Mouse (Mus musculus) MEL (cell line): ENCODE results near the gene Rhbdl1.

Experiments used
- BHLHE40 ChIP-seq: IDR thresholded peaks from 2 replicates; pipeline ENCODE4 v1.6.1; 2012; ENCODE audit warnings: low read depth, mild to moderate bottlenecking, inconsistent platforms, low read length, improper control_type of control experiment, borderline replicate concordance
- CTCF ChIP-seq, 3 experiments: IDR thresholded peaks in 2 of 3; conservative IDR thresholded peaks in 1 of 3; 2 replicates each; pipeline ENCODE4 v1.5.1; 2011 to 2012; ENCODE audit warnings: low read length in 3 of 3, low read depth in 2 of 3, mild to moderate bottlenecking in 2 of 3, improper control_type of control experiment in 1 of 3, inconsistent platforms in 1 of 3, mixed read lengths in 1 of 3, moderate library complexity in 1 of 3; ENCODE audit not compliant: control insufficient read depth in 1 of 3, insufficient read depth in 1 of 3, poor library complexity in 1 of 3, severe bottlenecking in 1 of 3
- EP300 ChIP-seq, 2 experiments: IDR thresholded peaks; 2 replicates each; pipeline ENCODE4 v1.6.1; 2011; ENCODE audit warnings: improper control_type of control experiment in 2 of 2, low read length in 2 of 2, low read depth in 1 of 2, mild to moderate bottlenecking in 1 of 2
- MAX ChIP-seq: IDR thresholded peaks from 2 replicates; pipeline ENCODE4 v1.6.1; 2011; ENCODE audit warnings: low read length, improper control_type of control experiment
- POLR2A ChIP-seq, 2 experiments: IDR thresholded peaks; 2 replicates each; pipeline ENCODE4 v1.6.1; 2011 to 2012; ENCODE audit warnings: low read length in 2 of 2, mild to moderate bottlenecking in 2 of 2, control low read depth in 1 of 2, improper control_type of control experiment in 1 of 2, low read depth in 1 of 2, moderate library complexity in 1 of 2; ENCODE audit not compliant: control insufficient read depth in 1 of 2, insufficient read depth in 1 of 2, poor library complexity in 1 of 2
- TBP ChIP-seq: IDR thresholded peaks from 2 replicates; pipeline ENCODE4 v1.8.0; 2011; ENCODE audit warnings: low read depth, low read length, improper control_type of control experiment
- ZKSCAN1 ChIP-seq: IDR thresholded peaks from 2 replicates; pipeline ENCODE4 v1.6.1; 2012; ENCODE audit warnings: low read depth, mild to moderate bottlenecking, inconsistent platforms, low read length, improper control_type of control experiment, moderate library complexity
- ZMIZ1 ChIP-seq: IDR thresholded peaks from 2 replicates; pipeline ENCODE4 v1.6.1; 2012; ENCODE audit warnings: low read depth, mild to moderate bottlenecking, inconsistent platforms, low read length, improper control_type of control experiment, moderate library complexity

GRCm38 (mm10) chr17:25844396-25844901 is 7.4 kb upstream of the Rhbdl1 start, which contains the start of gene Rhot2:
- TF ChIP-seq POLR2A (IDR thresholded peaks at IDR 0.05; ENCODE audit: control insufficient read depth in 1 of 2, insufficient read depth in 1 of 2, low read depth in 1 of 2, low read length in 2 of 2, poor library complexity in 1 of 2) (peak; percentile 90 to 93), MAX (no peak), ZKSCAN1 (no peak), CTCF (IDR thresholded peaks at IDR 0.05 in 2 of 3, conservative IDR thresholded peaks at IDR 0.05 in 1 of 3; ENCODE audit: control insufficient read depth in 1 of 3, insufficient read depth in 1 of 3, low read depth in 2 of 3, low read length in 3 of 3, poor library complexity in 1 of 3, severe bottlenecking in 1 of 3) (peak in 1 of 3 experiments; percentile 29; a peak in 2 of 6 replicates), ZMIZ1 (peak; percentile 82), TBP (peak; percentile 77), EP300 (IDR thresholded peaks at IDR 0.05; ENCODE audit: low read depth in 1 of 2, low read length in 2 of 2) (0 out of 4 replicates have a peak, but pooled peaks of 1 of the 2 experiments have one; percentile 20), BHLHE40 (no peak)
